Mouse (Mus musculus): ENCODE measurements around the gene Tceanc2.
A peak's percentile ranks its signal among the peaks of the same experiment; 100 is the strongest.

Tceanc2 gene

DNA sequence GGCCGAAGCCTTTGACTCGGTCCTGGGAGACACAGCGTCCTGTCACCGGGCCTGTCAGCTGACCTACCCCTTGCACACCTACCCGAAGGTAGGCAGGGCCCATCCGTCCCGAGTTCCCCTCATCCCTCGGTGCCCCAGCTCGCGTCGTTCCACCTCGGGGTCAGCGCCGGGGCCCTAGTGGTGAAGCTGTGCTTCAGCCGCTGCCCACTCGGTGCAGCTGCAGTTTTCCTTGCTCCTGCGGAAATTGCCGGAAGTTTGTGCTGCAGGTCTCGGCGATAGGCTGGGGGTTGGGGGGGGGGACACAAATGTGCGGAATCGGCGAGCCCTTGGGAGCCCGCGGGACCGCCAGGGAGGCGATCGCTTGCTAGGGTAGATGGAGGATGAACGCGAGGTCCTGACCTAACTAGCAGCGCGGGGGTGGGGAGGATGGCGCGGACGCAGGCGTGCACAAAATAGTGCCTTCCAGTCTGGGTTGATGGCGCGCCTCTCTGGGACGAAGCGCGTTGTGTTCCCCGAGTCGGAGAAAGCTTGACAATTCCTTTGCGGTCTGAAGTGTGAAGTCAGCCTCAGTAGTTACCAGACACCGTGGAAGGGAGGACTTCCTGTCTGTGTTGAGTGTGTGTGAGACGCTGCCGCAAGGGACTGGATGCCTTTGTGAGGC, at the start of gene Tceanc2:
TSS of gene Tceanc2 (minus strand) at position 287 of the 661 bp plus-strand sequence.
- DNase-seq (ENCODE audit: low read depth), result peak; percentile 48

DNA sequence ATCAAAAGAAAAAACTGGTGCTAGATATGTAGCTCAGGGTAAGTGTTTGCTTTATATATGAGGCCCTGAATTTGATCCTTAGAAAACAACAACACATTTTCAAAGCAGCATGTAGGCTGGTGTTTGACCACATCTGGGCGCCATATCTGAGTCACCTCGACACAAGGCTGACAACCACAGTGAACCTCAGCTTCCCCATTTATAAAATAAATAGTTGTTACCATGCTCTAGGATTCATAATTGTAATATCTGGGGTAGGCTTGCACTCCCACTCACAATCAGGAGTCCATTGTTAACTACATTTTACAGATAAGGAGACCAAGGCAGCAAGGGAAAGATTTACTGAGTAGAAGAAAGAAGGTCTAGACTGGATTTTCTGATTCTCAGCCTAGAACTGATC, 47.4 kb upstream of the Tceanc2 start:
- no peak for DNase-seq (ENCODE audit: low read depth)

DNA sequence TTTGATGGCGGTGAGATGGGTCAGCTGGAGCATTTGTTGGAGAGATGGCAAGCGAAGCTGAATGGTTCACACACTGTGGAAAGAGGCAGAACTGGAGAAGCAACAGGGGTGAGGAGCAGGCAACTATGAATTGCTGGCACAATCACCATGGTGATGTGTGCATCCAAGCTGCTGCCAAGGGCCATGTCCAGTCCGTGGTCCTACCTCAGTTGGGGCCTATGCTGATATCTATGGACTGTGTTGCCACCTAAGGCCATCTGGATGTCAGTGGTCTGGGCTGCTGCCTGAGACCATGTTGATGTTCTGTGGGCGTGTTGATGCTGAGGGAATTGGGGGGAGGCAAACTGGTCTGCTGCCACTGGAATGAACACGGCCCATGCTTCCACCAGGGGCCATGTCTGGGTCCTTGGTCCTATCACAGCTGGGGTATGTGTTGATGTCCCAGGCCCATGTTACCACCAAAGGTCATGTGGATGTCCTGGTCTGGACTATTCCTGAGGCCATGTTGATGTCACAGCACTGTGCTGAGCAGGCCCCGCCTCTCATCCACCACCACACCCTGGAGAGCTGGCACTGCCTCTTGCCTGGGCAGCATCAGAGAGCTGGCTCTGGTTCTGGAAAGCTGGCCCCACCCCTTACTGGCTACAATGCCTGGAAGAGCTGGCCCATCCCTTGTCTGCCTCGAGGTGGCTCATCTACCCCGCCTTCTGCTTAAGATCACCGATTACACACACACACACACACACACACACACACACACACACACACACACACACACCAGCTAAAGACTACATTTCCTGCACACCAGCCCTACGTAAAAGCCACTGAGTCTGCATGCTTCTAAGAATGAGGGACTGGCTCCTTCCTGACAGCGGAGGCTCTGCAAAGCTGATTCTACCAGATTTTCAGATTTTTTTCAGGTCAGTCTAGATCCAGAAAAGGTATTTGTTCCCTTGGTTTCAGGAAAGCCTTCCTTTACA, 44.6 kb upstream of the Tceanc2 start:
- no peak for DNase-seq (ENCODE audit: low read depth)

DNA sequence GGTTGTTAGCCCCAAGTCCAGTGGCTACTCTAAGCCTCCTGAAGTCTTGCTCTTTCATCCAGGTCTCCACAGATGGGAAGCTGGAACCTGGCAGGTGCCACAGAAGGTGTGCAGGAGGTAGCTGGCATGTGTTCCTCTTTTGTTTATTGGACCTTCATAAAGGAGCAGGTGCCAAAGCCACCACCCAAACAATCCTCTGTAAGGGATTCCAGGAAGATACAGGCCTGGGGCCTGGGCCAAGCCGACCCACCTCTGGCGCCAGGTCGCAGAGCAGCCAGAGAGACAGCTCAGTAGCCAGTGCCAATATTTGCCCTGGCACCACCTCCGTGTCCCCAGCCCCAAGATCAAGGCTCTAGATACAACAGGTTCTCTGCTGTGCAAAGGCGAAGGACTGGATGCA, 42.6 kb upstream of the Tceanc2 start:
- DNase-seq (ENCODE audit: low read depth), result no peak

DNA sequence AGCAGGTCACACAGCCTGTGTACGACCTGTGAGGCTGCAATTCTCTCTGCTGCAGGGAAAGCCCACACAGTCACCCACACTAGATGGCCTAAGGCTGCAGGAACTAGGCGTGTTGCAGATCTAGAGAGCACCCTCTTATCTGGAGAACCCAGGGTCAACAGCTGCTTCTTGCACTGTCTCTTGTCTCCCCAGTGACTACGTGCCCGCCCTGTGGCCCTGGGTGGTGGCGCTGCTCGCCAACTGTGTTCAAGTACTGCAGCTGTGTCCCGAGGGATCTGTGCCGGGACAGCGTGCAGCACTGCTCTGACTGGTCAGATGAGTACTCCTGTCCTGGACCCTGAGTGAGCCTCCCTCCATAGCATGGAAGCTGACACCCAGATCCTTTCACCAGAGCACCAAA, 38.7 kb upstream of the Tceanc2 start:
- peak; percentile 41 for DNase-seq (ENCODE audit: low read depth)

DNA sequence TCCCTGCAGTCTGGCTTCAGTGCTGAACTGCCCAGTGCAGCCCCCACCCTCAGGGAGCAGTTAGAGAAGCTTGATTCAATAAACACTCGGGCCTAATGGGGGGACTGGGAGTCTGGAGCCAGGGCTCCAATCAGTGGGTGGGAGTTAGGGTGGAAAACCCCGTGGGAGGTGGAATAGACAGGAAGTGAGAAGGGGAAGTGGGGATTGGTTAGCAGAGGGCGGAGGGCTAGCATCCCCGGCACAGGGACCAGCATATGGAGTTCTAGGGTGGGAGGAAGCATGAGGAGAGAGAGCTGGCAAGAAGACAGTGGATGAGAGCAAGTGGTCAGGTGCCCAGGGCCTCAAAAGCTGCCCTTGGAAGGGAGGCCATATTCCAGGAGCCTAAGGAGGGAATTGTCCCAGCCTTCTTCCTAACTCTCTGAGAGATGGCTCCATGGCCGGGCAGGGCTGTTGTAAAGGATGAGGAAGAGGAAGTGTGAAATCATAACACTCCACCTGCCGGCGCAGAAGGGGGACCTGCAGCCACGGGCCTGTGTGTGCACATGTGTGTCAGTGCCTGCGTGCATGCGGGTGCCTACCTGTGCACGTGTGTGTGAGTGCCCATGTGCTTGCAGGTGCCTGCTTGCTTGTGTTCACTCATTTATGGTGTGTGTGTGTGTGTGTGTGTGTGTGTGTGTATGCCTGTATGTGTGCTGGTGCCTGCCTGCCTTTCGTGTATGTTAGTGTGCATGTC, 34.5 kb upstream of the Tceanc2 start:
- no peak for DNase-seq (ENCODE audit: low read depth)

DNA sequence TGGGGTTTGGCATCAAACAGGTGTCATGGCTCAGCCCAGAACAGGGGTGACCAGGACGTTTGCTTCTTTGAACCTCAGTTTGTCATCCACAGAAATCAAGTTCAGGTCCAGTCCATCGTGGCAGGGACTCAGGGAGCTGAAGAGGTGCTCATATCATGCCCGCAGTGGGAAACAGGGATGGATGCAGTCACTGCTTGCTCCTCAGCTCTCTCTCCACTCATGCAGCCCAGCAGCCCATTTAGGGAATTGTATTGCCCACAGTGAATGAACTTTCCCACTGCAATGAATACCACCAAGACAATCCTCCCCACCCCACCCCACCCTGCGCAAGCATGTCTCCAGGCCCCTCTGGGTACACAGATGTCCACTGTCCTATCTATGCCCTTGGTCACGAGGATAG, 33.0 kb upstream of the Tceanc2 start:
- no peak for DNase-seq (ENCODE audit: low read depth)

DNA sequence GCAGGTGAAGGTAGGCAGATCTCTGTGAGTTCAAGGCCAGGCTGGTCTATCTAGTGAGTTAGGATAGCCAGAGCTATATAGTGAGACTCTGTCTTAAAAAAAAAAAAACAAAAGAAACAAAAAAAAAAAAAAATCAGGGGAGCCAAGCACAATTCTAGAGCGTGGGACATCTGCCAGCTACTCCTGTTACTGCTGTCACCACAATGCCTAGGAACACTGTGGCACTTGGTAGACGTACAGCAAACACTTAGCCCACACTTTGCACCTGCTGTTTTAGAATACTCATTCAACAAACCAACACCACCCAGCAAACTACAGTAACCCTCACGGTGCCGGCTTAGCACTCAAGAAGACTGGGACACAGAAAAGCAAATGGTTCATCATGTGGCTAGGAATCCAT, 32.5 kb upstream of the Tceanc2 start:
- no peak for DNase-seq (ENCODE audit: low read depth)

DNA sequence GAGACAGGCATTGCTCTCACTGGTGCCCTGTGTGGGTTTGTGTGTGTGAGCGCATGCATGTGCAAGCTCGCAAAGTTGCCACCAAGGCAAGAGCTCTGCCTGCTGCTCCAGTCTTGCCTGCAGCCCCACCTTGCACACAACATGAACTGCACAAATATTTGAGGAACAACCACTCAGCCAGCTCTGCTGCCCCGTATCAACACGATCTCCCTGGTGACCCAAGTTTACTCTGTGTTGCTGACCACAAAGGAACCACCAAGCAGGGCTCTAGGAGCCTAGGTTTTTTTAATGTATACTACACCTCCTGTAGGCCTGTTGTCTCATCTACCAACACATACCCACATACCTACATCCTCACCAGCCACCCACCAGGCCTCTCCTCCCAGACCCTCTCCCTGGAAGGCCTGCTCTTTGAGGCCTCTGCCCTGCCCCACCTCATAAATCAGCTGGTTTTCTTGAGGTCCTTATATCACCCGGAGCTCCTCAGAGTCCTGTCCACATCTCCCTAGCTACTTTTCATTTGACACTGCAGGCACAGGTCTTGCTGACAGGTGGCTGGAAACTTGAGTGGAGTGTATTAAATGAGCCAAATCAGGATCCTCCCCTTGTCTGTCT, 31.7 kb upstream of the Tceanc2 start:
- DNase-seq (ENCODE audit: low read depth), result peak; percentile 24

DNA sequence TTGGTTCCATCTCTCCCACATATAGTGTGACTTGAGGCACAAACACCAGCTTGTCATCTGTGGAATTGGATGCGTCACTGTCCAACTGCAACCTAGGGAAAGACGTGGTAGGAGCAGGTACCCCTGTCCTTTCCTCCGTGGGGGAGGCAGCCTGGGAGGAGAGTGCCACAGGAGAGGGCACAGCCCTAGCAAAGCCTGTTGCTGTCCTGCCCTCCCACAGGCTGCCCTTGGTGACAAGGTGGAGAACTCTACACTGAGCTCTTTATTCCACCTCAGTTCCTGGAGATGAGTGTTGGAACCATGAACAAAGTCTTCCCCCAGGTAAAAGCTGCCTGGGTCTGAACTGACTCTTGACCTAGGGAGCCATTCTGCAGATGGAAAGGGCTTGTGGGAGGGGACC, 30.0 kb upstream of the Tceanc2 start, which contains the start of gene Ldlrad1:
TSS of gene Ldlrad1 (plus strand) at position 301 of the 400 bp plus-strand sequence.
- DNase-seq (ENCODE audit: low read depth), result no peak

DNA sequence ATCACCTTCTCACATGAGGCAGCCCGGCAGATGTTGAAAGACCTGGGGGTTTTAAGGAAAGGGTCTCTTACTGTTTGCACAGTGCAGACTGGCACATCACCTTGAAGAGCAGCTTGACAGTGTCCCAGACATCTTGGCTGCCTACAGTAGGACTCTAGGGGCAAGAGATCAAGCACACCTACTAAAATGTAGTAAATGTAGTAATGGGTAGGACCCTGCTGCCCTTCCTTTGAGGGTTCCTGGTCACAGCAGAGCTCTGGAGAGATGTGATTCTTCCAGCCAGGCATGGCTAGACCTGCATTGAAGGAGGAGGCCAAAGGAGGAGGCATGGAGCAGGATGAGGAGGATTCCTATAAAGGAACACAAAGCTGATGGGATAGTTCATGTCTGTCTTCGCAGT, 28.1 kb upstream of the Tceanc2 start:
- no peak for DNase-seq (ENCODE audit: low read depth)

DNA sequence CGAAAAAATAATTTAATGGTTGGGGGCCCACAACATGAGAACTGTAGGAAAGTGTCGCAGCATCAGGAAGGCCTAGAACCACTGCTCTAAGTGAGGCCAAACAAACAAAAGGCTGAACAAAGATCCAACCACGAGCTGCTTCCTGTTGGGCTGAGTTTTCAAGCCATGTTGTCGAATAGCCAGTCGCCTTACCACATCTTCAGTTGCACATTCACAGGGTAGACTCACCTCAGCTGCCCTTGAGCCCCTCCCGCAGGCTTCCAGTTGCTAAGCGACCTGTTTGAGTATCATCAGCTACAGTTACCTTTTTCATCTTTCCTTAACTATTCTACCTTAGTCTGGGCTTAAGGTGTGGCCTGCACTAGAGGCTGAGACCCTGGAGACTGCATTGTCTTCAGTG, 24.1 kb upstream of the Tceanc2 start:
- DNase-seq (ENCODE audit: low read depth), result no peak

DNA sequence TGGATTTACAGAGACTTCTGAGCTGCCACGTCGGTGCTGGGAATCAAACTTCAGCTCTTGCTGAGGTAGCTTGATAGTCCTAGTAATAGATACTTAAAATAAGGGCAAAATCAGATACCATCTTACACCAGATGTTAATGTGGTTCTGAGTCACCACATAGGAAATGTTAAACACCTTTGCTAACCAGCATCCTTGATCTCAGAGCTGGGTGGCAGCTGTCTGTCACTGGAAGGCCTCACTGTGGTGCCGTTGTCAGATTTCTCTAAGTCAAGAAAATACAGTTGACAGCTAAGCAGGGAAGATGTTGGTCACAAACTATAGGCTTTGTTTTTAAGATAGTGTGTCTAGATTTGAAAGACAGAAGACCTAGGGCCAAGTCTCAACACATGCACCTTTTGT, 22.9 kb upstream of the Tceanc2 start:
- no peak for DNase-seq (ENCODE audit: low read depth)

DNA sequence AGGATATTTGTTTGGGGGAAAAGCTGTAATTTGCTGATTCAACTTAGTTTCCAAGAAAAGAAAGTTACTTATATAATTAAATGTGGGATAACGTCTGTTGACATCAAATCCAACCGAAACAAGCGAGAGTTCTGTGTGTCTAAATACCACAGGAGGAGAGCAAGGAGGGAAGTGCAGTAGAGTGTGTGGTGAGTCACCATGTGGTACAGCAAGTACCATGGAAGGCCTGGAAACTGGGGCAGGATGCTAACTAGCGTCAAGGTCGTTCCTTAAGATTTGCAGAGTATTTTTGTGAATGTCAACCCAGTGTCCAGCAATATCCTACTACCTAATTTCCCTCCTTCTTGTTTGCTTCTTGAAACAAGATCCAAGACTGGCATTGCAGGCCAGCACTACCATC, 19.2 kb upstream of the Tceanc2 start:
- DNase-seq (ENCODE audit: low read depth), result no peak

DNA sequence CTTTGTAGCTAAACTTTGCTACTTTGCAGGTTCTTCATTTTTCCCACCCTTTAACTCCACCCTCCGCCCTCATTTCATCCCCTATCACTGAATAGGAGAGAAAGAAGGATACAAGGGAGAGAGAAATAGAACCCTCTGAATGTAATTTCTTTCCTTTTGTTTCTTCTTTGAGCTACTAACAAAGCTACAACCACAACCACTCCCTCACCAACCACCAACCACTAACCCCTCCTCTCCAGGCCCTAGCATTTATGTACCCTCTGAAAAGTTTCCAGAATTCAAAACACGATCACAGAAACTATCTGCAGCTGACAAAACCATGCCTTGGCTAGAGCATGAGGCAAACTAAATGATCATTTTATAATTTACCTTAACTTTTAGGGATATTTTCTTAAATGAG, 17.5 kb upstream of the Tceanc2 start:
- DNase-seq (ENCODE audit: low read depth), result no peak

DNA sequence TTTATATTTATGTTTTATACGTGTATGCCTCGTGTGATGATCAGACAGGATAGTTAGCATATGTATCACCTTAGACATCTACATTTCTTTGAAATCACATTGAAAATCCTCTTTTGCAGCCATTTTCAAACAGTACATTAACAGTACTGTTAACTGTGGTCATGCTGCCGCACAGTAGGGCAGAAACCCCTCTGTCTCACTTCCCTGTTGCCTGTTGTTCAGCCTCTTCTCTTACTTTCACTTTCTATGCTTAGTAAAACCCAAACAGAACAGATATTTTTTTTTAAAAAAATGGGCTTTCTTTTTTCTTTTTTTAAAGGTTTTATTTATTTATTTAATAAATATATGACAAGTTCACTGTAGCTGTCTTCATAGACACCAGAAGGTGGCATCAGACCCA, 14.9 kb upstream of the Tceanc2 start:
- no peak for DNase-seq (ENCODE audit: low read depth)

DNA sequence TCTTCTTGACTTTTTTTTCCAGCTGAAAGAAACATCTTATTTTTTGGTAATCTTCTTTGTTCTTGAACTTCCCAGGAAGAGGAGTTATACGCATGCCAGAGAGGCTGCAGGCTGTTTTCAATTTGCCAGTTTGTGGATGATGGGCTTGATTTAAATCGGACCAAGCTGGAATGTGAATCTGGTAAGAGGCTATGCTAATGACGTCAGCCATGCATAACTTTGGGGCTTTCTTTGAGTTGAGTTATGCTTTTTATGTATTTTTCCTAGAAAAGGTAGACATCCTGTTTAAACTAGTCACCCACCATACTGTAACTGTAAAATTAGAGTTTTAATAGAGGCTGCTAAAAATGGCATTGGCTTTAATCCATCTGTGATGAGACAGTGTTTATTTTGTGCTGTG, 6.8 kb upstream of the Tceanc2 start:
- DNase-seq (ENCODE audit: low read depth), result no peak

DNA sequence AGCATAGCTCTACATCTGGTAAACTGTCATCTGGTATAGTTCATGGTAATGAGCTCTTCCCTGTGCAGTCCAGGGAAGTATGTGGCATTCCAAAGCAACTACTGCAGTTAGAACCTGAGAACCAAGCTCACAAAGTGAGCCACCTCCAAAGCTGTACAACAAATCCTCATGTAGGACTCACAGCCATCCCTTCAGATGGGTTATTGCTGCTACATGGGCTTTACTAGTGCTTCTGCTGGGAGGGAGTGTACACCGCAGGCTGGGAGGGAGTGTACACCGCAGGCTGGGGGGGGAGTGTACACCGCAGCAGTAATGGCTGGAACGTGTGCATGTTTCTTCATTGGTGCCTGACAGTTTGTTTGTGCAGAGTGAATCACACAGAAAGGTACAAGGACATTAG, 4.3 kb upstream of the Tceanc2 start:
- DNase-seq (ENCODE audit: low read depth), result no peak

DNA sequence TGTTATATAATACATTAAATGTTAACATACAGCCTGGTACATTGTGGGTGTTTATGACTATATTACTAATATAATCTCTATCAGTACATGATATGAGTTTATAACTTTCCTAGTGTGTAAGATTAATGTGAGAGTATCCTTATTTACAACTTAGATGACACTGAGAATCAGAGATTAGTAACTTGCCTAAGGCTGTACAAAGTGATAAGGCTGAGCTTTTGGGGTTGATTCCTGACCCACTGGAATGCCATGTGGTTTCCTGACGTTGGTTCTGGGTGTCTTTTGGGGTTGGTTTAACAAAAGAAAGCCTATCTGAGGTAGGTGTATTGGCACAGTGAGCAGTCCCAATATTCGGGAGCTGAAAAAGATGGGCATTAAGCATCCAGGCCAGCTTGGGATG, 3.9 kb upstream of the Tceanc2 start:
- DNase-seq (ENCODE audit: low read depth), result no peak

DNA sequence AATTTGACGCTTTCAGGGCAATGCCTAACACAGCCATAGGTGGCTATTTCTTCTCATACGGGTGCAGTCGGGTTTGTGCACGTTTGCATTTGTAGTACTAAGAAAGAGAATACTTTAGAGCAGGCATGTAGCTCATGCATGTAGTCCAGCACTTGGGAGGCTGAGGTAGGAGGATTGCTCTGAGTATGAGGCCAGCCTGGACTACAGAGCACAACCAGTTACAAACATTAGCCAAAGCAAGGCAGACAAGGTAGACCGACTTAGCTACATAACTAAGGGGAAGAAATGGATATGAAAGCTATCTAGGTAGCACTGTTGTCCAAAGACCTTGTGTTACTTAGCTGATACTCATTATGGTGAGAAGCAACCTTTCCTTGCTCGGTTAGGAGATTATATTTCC, 3.0 kb upstream of the Tceanc2 start:
- no peak for DNase-seq (ENCODE audit: low read depth)

DNA sequence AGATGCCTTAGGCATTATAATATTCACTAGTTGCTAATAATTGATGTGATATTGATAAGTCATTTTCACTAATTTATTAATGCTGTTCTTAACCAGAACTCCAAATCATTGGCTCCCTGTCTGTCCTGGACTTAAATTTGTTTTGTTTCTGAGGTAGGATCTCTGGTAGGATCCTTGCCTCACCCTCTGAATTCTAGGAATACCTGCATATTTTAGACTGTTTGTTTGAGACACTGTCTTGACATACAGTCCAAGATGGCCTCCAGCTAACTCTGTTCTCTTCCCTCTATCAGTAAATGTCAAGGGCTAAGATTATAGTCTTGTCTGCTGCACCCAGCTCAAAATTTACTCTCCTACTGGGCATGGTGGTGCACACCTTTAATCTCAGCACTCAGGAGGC, 1.8 kb upstream of the Tceanc2 start:
- DNase-seq (ENCODE audit: low read depth), result no peak

DNA sequence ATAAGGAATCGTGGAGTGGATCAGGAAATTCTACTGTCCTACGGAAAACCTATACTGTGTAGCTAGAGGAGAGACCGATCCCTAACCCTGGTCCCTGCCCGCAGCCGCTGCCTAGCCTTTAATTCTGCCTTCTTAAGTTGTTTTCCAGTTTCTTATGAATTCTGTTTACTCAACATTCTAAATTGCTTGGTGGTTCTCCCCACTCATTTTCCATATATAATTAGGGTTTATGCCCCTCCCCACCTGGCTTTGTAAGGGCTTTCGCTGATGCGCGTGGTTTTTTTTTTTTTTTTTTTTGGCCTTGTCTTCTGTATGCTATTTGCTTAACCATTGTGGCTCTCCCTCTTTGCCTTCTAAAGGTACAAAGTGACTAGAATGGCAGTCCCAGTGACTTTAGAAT, 645 bp upstream of the Tceanc2 start:
- DNase-seq (ENCODE audit: low read depth), result no peak

Data from c-Kit-positive CD71-negative TER-119-negative erythroid progenitor cells, embryonic 14.5 days (primary cell).